Mouse (Mus musculus): ENCODE data around the gene Atrnl1. TPM values are rescaled to one million over a fixed set of nuclear protein-coding genes. Genes with fewer than 3 reads are reported as not detected.

Gene Atrnl1
- 25.4 TPM for polyA plus RNA-seq (2014; fragmentation: Illumina TruSeq; extraction: RNeasy Lipid Tissue Mini Kit (QIAGEN cat#74804); ENCODE audit: low replicate concordance)

DNA sequence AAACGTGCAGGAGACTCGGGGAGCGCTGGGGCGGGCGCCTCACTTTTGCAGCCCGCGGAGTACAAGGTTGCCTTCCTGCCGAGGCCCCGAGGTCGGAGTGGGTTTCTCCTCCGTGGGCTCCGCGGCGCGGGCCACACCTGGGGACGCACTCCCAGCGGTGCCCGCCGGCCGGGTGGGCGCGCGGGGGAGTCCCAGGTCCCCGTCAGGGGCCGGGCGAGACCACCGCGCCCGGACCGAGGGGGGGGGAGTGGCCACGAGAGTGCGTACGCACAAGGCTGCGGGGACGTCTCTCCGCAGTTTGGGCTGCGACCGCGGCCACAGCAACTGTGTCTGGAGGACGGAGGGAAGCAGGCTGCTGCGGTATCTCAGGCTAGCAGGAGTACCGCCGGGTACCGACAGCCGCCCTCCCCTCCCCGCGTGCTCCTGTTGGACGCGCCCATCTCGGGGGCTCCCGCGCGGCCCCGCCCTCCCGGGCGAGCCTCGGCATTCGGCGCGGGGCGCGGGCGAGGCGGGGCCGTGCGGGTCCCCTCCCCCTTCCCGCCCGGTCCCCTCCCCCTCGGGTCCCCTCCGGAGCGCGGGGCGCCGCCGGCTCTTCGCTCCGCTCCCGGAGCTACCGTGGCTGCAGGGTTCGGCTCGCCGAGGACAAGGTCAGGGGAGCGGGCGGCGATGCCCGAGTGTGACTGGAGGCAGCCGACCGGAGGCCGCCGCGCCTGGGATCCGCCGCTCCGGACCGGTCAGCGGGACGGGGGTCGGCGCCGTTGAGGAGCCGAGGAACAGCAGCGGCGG lies at the start of gene Atrnl1:
Gene Atrnl1 (plus strand): TSS at position 559 of the 786 bp plus-strand sequence.

Other genes with a start within 250 kb of the Atrnl1 start
- 8.4 TPM for gene Trub1, start 158.1 kb upstream of the Atrnl1 start, polyA plus RNA-seq (2014; fragmentation: Illumina TruSeq; extraction: RNeasy Lipid Tissue Mini Kit (QIAGEN cat#74804); ENCODE audit: low replicate concordance)

Measured in small intestine, adult 10 weeks (tissue).